Mouse (Mus musculus): Measurements from ENCODE around the gene Rab3gap2. TPM values are rescaled to one million over a fixed set of nuclear protein-coding genes. Genes with fewer than 3 reads are reported as not detected.
A peak's percentile ranks its signal among the peaks of the same experiment; 100 is the strongest.

Rab3gap2 gene
- polyA plus RNA-seq, 1 experiment from 2014 or later: 20.1 TPM

DNA sequence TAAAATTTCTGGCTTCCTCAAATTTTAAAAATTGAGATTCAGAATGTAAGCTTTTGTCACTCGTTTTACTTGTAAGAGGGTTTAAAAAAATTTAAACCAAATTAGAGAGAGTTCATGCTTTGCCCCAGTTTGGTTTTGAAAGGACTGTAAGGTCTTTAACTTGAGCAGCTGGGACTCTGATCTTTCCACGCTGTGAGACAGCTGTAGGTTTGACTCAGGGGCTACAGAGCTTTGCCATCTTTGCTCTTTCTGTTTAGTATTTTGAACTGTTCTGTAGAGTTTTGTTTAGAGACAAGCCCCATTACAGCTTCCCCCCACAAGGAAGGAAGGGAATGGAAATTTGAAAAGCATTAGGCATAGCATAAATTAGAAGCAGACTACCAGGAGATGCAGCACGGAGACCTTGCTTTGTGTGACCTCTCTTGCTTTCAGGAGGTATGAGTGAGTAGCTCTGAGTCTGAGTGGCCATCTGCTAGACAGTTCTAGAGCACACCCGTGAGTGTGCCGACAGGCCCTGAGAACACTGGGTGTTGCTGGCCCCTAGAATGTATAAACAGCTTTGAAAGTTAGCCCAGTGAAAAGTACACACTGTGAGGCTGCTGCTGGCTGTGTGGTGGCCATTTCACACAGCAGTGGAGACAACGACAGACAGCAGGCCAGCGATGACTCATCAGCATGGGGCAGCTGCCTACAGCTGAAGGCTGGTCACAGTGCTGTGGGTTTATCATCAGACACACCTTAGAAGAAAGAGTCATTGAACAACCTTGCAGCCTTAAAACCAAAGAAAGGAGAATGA is 25.7 kb downstream of the Rab3gap2 start:
- H3K9me3 ChIP-seq: no peaks in the 10 kb centered on the region
- peak; percentile 83 for ATAC-seq (ENCODE audit: insufficient read depth, low FRiP score, low read depth)
- peaks cover 9% of the 10 kb centered on the region; the same call in 1 of the 2 replicates for H3K36me3 ChIP-seq
- no peak overlapping the region for H3K9ac ChIP-seq
- H3K4me1 ChIP-seq: peaks cover 4% of the 10 kb centered on the region; the same call in 1 of the 2 replicates
- H3K27me3 ChIP-seq (replicated peaks): no peaks in the 10 kb centered on the region
- no peak overlapping the region for H3K4me3 ChIP-seq (replicated peaks)
- no peak overlapping the region for H3K4me2 ChIP-seq
- peak overlapping the region; percentile 75 for H3K27ac ChIP-seq
- 37% methylated on average over 7 of the region's 7 CpGs for WGBS

DNA sequence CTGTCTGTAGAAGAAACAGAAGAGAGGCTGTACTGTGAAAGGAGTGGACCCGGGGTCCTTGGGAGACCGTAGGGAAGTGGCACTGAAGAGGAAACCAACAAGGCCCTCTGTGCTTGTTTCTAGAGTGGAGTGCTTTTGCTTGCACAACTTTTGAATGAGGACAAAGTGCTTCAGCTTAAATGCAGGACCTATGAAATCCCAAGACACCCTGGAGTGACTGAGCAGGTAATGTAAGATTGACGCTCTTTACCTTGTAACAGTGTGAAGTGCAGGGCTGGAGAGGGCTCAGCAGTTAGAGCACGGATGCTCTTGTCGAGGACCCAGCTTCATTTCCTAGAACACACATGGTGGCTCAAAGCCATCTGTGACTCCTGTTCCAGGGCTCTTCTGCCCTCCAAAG is 31.9 kb downstream of the Rab3gap2 start:
- Histone ChIP-seq H3K9me3 (no peaks in the 10 kb centered on the region), H3K27ac (no peak overlapping the region), H3K4me1 (no peaks in the 10 kb centered on the region), H3K36me3 (peaks cover 29% of the 10 kb centered on the region), H3K27me3 (replicated peaks) (no peaks in the 10 kb centered on the region), H3K4me3 (replicated peaks) (no peak overlapping the region), H3K9ac (no peak overlapping the region), H3K4me2 (no peak overlapping the region)
- 96% methylated on average over 5 of the region's 5 CpGs for WGBS
- no peak for ATAC-seq (ENCODE audit: insufficient read depth, low FRiP score, low read depth)

DNA sequence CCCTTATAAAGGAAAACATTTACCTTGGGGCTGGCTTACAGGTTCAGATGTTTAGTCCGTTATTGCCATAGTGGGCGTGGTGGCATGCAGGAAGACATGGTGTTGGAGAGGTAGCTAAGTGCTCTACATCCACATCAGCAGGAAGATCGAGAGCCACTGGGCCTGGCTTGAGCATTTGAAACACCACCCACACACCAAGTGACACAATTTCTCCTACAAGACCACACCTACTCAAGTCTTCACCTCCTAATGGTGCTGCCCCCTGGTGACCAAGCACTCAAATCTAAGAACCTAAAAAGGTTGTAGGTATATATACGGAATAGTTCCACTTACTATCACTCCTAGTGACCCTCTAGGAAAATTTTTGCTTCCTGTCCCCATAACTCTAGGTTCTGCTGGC is 32.6 kb downstream of the Rab3gap2 start:
- Histone ChIP-seq H3K4me2 (no peak overlapping the region), H3K36me3 (peaks cover 29% of the 10 kb centered on the region), H3K4me3 (replicated peaks) (no peak overlapping the region), H3K4me1 (no peaks in the 10 kb centered on the region), H3K27ac (no peak overlapping the region), H3K9ac (no peak overlapping the region), H3K9me3 (no peaks in the 10 kb centered on the region), H3K27me3 (replicated peaks) (no peaks in the 10 kb centered on the region)
- no peak for ATAC-seq (ENCODE audit: insufficient read depth, low FRiP score, low read depth)
- WGBS: 84% methylated on average over 4 of the region's 4 CpGs

DNA sequence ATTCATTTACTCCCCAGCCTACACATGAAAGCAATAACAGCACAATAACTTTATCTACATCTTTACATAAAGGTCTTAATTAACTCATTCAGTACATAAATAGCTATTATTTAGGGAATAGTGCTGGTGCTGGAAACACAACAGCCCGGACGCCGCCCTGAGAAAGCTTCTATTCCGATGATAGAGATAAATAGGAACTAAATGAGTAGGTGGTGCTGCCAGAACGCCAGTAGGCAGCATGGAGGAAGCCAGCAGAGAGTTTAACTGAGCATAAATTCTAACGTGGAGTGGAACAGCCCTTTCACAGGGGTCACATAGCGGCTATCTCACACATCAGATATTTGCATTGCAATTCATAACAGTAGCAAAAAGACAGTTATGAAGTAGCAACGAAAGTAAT is 39.1 kb downstream of the Rab3gap2 start:
- peaks cover 35% of the 10 kb centered on the region for H3K36me3 ChIP-seq

DNA sequence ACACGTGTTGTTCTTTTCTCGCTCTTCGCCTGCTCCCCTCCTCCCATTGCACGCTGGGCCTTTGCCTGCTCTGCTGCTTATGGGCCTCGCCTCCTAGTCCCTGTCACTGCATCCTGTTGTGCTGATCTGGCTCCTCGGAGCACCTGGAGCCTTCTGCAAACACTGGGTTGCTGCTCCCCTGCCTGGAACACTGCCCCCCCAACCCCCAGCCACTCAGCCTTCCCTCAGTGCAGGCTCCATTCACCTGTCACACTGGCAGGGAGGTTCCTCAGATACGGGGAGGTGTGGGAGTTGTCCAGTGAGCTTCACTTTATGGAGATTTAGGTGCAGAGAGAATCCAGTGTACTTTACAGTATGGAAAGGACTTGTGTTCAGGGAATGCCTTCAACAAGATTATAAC is 41.5 kb downstream of the Rab3gap2 start:
- H3K27me3 ChIP-seq (replicated peaks): no peaks in the 10 kb centered on the region
- ATAC-seq (ENCODE audit: insufficient read depth, low FRiP score, low read depth): no peak
- H3K4me1 ChIP-seq: no peaks in the 10 kb centered on the region
- H3K9me3 ChIP-seq: no peaks in the 10 kb centered on the region
- H3K4me2 ChIP-seq: no peak overlapping the region
- H3K36me3 ChIP-seq: peaks cover 43% of the 10 kb centered on the region
- no peak overlapping the region for H3K4me3 ChIP-seq (replicated peaks)
- 74% methylated on average over 7 of the region's 7 CpGs for WGBS
- H3K27ac ChIP-seq: no peak overlapping the region
- no peak overlapping the region for H3K9ac ChIP-seq

More for the DNA sequence above, 39.1 kb downstream of the Rab3gap2 start:
- WGBS: 85% methylated on average over 8 of the region's 8 CpGs
- no peaks in the 10 kb centered on the region for H3K4me1 ChIP-seq
- H3K4me3 ChIP-seq (replicated peaks): no peak overlapping the region
- H3K9me3 ChIP-seq: no peaks in the 10 kb centered on the region
- no peak overlapping the region for H3K27ac ChIP-seq
- H3K9ac ChIP-seq: no peak overlapping the region
- no peak for ATAC-seq (ENCODE audit: insufficient read depth, low FRiP score, low read depth)
- no peaks in the 10 kb centered on the region for H3K27me3 ChIP-seq (replicated peaks)
- H3K4me2 ChIP-seq: no peak overlapping the region

DNA sequence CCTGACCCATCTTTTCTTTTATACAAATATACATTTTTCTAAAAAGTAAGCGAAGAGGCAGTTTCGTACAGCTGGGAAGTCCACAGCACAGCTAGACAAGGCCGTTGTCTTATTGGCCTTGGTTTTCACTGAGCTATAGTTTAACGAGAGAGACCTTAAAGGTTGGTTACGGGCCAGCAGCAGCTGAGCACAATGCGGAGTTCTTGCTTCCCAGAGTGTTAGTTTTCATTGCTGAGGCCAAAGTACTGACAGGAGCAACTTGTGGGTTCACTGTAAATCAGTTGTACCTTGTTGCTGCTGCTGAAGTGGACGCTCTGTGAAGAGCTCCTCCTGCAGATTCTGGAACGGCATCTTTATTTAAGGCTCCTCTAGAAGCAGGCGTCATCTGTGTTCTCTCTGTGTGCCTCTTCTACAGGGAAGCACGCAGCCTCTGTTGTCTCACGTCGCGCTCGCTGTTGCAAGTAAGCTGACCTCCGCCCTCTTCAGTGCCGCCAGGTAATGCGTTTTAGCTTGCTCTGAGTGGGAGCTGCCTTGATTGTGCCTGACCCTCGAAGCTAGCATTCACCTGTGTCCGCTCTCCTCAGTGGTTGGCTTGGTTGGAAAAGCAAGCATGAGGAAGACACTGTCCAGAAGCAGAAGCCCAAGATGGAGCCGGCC is 43.6 kb downstream of the Rab3gap2 start:
- Histone ChIP-seq H3K9ac (no peak overlapping the region), H3K27me3 (replicated peaks) (no peaks in the 10 kb centered on the region), H3K4me3 (replicated peaks) (no peak overlapping the region), H3K4me2 (no peak overlapping the region), H3K4me1 (no peaks in the 10 kb centered on the region; the same call in 1 of the 2 replicates), H3K27ac (no peak overlapping the region), H3K9me3 (no peaks in the 10 kb centered on the region), H3K36me3 (peaks cover 46% of the 10 kb centered on the region; the same call in 1 of the 2 replicates)
- no peak for ATAC-seq (ENCODE audit: insufficient read depth, low FRiP score, low read depth)
- 86% methylated on average over 20 of the region's 20 CpGs for WGBS

DNA sequence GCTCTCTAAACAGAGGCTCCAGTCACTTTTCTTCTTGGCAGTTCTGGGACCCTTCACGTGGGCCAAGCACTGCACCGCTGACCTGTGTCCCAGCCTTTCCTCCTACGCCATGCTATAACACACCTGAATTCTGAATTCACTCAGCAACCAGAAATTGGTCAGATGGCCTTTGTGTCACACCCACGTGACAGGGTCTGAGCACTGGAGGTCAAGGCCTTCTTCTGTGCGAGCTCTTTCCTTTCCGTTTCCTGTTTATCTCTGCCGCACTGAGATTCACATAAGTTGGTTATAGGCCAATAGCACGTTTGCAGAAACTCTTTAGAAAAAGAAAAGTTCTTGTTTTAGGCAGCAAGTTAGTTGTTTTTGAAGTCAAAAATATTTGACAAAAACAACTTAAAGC is 44.8 kb downstream of the Rab3gap2 start:
- Histone ChIP-seq H3K4me3 (replicated peaks) (no peak overlapping the region), H3K4me2 (no peak overlapping the region), H3K36me3 (peaks cover 40% of the 10 kb centered on the region; the same call in 1 of the 2 replicates), H3K9ac (no peak overlapping the region), H3K27ac (no peak overlapping the region), H3K27me3 (replicated peaks) (no peaks in the 10 kb centered on the region), H3K9me3 (no peaks in the 10 kb centered on the region), H3K4me1 (no peaks in the 10 kb centered on the region; the same call in 1 of the 2 replicates)
- WGBS: 74% methylated on average over 8 of the region's 8 CpGs
- ATAC-seq (ENCODE audit: insufficient read depth, low FRiP score, low read depth): no peak

DNA sequence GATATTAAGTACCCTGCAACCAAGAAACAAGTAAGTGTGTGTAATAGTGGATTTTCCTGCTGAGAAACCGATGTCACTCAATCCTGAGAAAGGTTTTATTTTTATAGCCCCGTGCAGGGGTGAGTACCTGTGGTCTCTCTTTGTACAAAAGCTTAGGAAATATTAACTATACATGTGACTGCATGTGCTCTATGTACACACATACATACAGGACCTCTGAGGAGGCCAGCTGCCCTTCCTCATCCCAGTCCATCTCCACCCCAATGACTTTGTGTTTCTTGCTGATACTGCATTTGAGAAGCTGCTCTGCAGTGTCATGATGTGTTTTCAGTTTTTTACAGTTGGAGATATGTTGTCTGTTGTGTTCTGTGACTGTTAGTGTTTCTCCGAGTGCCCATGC is 48.4 kb downstream of the Rab3gap2 start:
- Histone ChIP-seq H3K4me3 (replicated peaks) (no peak overlapping the region), H3K27ac (peak overlapping the region; percentile 31; the same call in 1 of the 2 replicates), H3K9ac (no peak overlapping the region), H3K4me2 (no peak overlapping the region), H3K4me1 (no peaks in the 10 kb centered on the region; the same call in 1 of the 2 replicates), H3K9me3 (no peaks in the 10 kb centered on the region), H3K36me3 (peaks cover 31% of the 10 kb centered on the region; the same call in 1 of the 2 replicates), H3K27me3 (replicated peaks) (no peaks in the 10 kb centered on the region)
- 74% methylated on average over 3 of the region's 3 CpGs for WGBS
- no peak for ATAC-seq (ENCODE audit: insufficient read depth, low FRiP score, low read depth)

DNA sequence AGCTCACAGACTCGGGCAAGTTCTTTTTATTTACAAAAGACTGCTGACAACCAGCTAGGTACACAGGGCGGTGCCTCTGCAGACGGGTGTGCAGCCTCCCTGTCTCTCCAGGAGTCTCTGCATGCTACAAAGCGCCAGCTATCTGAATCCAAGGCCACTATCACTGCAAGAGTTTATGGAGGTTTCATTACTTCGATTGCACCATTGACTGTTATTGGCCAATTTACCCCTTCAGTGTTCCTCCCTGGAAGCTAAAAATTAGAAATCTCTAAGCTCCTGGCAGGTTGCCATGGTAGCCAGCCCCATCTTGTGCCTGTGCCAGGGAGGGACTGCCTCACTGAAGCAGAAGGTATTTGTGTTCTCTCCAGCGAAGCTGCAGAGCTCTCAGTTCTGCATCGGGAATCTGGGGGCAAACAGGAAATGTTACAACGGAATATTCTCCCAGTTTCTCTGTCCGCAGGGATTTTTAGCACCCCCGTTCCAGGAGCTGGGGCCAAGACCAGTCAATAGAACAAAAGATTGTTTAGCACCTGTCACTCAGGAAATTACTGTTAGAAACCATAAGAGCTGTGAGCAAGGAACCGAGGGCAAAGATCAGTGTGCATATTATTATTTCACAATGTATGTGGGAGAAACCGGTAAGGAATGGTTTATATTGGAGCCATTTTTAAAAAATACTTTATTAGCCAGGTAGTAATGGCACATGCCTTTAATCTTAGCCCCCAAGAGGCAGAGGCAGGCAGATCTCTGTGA is 49.4 kb downstream of the Rab3gap2 start:
- peak overlapping the region; percentile 31; the same call in 1 of the 2 replicates for H3K27ac ChIP-seq
- H3K4me2 ChIP-seq: no peak overlapping the region
- H3K27me3 ChIP-seq (replicated peaks): no peaks in the 10 kb centered on the region
- H3K36me3 ChIP-seq: peaks cover 24% of the 10 kb centered on the region; the same call in 1 of the 2 replicates
- H3K4me3 ChIP-seq (replicated peaks): no peak overlapping the region
- peak; percentile 81; the same call in 1 of the 2 replicates for ATAC-seq (ENCODE audit: insufficient read depth, low FRiP score, low read depth)
- H3K4me1 ChIP-seq: no peaks in the 10 kb centered on the region; the same call in 1 of the 2 replicates
- no peaks in the 10 kb centered on the region for H3K9me3 ChIP-seq
- WGBS: 55% methylated on average over 12 of the region's 12 CpGs
- no peak overlapping the region for H3K9ac ChIP-seq

DNA sequence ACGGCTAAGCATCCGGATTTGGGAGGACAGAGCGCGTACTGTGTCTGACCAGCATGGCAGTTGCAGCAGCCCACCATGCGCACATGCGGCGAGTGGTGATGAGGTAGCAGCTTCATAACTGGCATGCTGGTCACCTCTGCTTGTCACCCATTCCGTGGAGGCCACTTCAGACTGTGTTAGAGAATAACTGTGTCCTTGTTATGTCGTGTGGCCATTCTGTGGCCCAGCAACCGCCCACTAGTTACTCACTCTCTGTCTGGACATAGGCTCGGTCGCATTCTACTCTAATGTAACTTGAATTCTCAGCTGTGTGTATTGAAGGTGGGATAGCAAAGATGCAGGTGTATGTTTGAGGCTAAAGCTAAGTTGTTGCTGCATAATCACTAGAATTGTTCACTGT is 51.4 kb downstream of the Rab3gap2 start:
- Histone ChIP-seq H3K9me3 (no peaks in the 10 kb centered on the region), H3K9ac (no peak overlapping the region), H3K4me1 (no peaks in the 10 kb centered on the region; the same call in 1 of the 2 replicates), H3K27ac (no peak overlapping the region), H3K4me3 (replicated peaks) (no peak overlapping the region), H3K36me3 (peaks cover 13% of the 10 kb centered on the region), H3K27me3 (replicated peaks) (no peaks in the 10 kb centered on the region), H3K4me2 (no peak overlapping the region)
- 91% methylated on average over 12 of the region's 12 CpGs for WGBS
- no peak for ATAC-seq (ENCODE audit: insufficient read depth, low FRiP score, low read depth)

DNA sequence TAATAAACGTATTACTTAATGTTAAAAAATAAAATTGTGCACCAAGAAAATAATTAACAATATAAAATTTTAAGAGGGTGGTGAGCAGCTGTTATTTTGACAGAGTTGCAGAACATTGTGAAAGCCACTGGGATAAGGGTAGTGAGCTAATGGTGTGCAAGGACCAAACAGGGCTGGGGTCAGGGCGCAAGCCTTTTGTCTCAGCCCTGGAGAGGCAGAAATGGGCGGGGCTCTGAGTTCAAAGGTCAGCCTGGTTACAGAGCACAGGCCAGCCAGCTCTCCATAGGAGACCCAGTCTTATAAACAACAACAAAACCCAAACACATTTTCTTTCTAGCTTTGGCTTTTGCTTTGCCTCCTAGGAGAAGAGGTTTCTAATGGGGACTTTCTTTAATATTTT is 52.8 kb downstream of the Rab3gap2 start:
- Histone ChIP-seq H3K4me3 (replicated peaks) (no peak overlapping the region), H3K27ac (no peak overlapping the region), H3K9ac (no peak overlapping the region), H3K27me3 (replicated peaks) (no peaks in the 10 kb centered on the region), H3K36me3 (peaks cover 16% of the 10 kb centered on the region), H3K9me3 (no peaks in the 10 kb centered on the region), H3K4me1 (no peaks in the 10 kb centered on the region; the same call in 1 of the 2 replicates), H3K4me2 (no peak overlapping the region)
- ATAC-seq (ENCODE audit: insufficient read depth, low FRiP score, low read depth): no peak
- WGBS: 50% methylated on average over 3 of the region's 3 CpGs

Data from stomach, embryonic 15.5 days (tissue).